Mouse (Mus musculus) fibroblast of lung, adult 2 months (primary cell): ENCODE data around the gene Samd4.

Experiments
- DNase-seq: peaks from one replicate; pipeline ENCODE4 v3.0.0-alpha.2; 2011; ENCODE audit warnings: low read depth

Samd4 gene

GRCm38 (mm10) chr14:47000096-47000736 is 117.6 kb downstream of the Samd4 start:
- no peak for DNase-seq

DNA sequence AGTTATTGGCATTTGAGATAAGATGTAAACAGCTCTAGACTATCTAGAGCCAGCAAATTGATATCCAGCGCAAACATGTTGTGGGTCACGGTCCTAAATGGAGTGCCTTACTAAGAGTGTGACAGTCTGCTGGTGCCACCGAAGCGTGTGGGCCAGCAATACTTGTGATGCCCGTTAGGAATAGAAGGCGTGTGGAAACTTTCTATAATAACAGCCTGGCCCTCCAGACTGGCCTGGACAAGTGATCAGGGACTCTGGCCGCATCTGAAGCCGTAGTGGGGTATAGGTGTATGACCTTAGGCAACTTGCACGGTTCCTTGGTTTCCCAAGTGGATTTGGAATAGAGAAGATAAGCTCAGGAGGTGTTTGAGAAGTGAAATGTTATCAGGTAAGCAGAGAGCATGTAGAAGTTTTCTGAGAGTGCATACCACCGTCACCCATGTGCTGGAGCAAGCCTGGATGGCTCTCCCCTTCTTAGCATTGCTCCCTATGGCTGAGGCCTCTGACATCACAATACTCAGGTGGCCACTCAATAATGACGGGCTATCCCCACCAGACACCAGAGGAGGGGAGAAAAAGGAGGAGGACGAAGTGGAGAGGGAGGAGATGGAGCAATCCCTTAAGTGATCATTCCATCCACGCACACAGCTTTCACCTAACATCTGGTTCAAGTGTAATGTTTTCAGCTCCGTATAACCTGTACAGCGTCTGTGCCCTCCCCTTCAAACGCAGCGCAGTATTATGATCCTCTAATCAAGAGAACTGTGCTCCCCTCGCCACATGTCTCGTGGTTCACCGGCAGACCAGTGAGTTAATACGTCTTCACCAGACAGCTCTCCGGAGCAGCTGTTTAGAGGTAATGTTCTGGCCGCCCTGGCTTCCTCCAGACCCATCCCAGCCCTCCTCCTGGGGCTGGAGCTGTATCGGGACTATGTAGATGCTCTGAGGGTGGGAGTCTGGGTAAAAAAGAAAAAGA is 118.4 kb downstream of the Samd4 start:
- no peak for DNase-seq

GRCm38 (mm10) chr14:47004161-47004560 is 121.5 kb downstream of the Samd4 start:
- DNase-seq: no peak

- no peak for DNase-seq
Measured at GRCm38 (mm10) chr14:47011171-47012139, 128.8 kb downstream of the Samd4 start.

- DNase-seq: no peak
Measured at GRCm38 (mm10) chr14:47015618-47016017, 133.0 kb downstream of the Samd4 start.

GRCm38 (mm10) chr14:47017658-47018057 is 135.0 kb downstream of the Samd4 start:
- no peak for DNase-seq

GRCm38 (mm10) chr14:47020886-47021285 is 138.2 kb downstream of the Samd4 start:
- DNase-seq: no peak

DNA sequence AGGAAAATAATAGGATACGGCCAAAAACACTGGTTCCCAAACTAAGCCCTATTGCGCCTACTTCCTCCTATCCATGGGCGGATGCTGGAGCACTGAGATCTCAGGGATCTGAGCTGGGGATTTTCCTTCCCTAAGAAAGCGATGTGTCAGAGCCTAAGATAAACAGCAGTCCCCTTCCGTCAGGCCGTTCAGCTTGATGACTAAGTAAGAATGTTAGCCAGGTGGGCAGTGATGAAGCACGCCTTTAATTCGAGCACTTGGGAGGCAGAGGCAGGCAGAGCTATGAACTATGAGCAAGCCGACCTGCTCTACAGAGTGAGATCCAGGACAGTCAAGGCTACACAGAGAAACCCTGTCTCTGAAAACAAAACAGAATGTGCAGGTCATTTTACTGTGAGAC is 140.9 kb downstream of the Samd4 start:
- no peak for DNase-seq

DNA sequence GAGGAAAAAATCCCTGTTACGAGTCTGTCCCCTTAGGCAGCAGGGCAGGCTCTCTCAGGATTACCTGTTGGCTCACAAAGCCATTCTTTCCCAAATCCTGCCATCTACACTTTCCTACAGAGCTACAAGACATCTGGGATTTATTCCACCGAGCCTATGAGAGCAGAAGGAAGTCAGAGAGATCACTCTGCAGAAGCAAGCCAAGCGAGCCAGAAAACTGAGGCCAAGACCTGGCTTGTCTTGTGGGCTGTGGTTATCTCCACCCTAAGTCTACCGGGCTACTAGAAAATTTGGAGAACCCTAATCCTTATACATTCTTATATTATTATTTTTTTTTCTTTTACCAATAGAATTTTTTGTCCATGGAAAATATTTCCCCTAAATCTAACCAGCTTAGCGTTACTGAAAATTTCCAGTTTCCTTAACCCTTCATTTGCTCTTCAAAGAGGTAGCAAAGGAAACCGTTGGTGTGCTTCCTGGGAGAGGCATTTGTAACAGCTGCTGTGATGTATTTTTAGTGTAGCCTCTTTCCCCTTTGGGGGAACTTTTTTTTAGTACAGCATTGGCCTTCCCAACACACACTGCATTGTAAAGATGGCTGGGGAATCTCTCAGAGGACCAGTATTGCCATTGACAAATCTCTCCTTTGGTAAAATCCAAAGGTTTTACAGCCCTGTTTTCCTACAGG is 144.9 kb downstream of the Samd4 start:
- no peak for DNase-seq

GRCm38 (mm10) chr14:47031542-47031941 is 148.9 kb downstream of the Samd4 start:
- no peak for DNase-seq

DNA sequence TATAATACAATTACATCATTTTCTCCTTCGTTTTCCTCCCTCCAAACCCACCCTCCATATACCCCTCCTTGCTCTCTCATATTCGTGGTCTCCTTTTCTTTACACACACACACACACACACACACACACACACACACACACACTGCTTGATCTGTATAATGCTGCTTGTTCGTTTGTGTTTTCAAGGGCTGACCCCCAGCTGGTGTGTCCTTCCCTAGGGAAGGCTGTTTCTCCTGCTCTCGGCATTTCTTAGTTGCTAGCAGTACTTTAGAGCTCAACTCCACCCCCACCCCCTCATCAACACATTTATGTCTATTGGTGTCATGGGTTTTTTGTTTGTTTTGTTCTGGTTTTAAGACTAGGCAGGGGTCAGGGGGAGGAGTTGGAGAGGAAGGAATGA is 149.5 kb downstream of the Samd4 start:
- no peak for DNase-seq

DNA sequence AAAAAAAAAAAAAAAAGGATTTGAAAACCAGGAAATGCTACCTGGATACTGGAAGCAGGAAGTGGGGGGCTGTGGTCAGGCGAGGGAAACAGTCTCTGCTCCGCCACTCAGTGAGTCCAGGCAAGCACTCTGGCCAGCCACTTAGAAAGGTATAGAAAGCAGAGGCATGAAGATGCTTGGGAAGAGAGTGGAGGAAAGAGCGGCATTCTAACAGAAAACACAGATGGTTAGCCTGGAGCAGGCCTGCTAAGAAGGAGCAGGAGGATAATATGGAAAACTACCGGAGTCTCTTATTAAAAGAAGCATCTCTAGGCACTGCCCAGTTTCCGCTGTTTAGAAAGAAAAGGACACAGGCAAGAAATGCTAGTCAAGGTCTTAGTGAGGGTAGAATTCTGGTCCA is 150.8 kb downstream of the Samd4 start:
- DNase-seq: no peak

DNA sequence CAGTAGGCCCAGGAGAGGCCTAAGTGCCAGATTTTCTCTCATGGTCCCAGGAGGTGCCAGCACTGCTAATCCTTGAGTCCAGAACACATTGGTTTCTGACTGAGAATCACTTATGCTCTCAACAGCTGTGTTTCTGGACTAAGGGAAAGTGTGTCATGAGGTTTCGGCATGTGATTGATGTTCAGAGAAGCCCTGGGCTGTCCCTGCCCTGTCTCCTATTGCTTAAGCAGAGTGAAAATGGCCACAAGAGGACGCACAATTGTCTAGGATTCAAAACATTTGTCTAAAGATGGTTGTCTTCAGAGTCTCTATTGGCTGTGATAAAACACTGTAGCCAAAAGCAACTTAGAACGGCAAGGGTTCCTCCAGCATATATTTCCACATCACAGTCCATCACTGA is 159.0 kb downstream of the Samd4 start:
- no peak for DNase-seq

DNA sequence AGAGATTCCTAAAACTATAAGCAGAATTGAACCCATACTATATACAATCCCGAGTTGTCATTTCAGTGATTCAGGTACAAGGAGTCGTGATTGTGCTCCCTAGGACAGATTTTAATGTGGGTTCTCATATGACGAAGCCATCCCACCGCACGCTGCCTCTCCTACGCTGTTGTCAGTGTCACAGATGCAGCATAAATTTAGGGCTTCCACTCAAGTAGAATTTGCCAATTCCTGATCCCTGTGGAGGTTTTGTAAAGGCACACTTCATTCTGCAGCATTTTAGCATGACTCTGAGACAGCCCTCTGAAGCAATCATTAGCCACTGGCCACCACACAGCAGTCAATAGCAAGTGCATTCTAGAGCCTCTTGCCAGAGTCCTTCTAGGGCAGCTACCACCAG is 166.4 kb downstream of the Samd4 start:
- no peak for DNase-seq

DNA sequence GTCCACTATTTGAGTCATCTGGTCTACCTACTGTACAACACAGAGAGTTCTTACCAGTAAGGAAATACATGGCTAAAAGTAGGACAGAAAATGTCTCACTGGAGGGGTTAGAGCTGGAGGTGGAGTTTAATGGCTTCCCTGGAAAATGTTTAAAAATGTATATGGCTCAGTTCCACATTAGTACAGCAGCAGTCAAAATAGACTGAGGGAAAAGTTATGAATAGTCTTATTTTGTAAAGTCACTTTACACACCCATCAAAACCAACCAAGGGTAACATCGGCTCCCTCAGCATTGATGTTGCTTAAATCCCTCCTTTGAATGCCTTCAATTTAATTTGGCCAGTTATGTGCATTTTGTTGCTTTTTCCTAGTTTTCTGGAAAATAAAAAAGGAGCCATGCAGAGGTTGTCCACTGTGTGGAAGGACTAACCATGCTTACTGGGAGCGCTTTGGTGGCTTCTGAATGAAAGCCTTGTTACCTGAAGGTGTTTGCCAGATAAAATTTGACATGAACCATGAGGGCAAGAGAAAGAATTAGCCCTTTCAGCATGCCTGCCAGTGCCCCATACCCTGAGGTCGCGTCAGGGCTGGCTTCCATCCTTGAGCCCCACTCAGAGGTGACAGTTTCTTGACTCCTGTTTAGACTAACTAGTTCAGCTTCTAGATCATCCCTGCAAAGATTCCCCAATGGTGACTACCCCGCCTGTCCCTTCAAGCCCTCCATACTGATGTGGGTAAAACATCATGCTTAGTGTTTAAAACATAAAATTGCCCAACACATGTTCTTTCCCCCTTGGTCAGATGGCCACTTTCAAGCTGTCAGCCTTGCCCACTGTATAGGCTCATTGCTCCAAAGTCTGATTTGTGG is 169.3 kb downstream of the Samd4 start:
- no peak for DNase-seq

DNA sequence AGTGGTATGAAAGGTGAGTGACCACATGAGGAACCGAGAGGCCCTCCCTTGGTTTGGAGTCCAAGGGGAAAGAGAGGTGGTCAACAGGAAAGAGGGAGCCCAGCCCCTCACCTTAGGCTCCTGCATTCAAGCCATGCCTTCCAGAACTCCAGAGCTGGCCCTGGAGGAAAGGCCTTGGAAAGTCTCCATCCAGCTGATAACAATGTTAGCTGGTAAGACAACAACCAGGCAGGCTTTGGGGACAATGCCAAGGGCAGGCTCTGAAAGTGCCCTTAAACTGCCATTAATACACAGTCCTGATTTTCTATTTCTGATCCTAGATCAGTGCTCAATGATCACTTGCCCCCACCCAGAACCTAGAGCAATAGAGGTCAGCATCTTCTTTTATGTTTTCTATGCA is 170.4 kb downstream of the Samd4 start:
- DNase-seq: no peak

GRCm38 (mm10) chr14:47053824-47054223 is 171.2 kb downstream of the Samd4 start:
- no peak for DNase-seq

GRCm38 (mm10) chr14:47058969-47059368 is 176.3 kb downstream of the Samd4 start:
- peak; percentile 35 for DNase-seq

- no peak for DNase-seq
Measured at GRCm38 (mm10) chr14:47065067-47065466, 182.4 kb downstream of the Samd4 start.

DNA sequence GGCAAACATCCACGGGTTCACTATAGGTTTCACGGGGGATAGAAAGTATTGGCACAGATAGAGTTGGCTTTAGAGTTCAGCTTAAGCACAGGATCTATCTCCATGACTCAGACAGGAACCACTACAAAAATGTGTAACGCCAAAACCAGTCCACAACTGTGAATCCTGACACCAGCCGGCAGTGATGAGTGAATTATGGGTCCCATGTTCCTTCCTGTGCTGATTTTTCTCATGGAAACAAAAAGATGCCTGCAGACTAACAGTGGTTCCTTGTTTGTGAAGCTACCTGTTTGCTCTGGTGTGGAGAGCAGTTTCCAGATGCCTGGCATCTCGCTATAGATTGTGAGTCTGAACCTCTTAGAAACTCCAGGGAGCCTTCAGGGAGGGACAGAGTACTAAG is 184.2 kb downstream of the Samd4 start:
- no peak for DNase-seq
